Mouse (Mus musculus): ENCODE measurements around the gene Fn1. TPM values are rescaled to one million over a fixed set of nuclear protein-coding genes. Genes with fewer than 3 reads are reported as not detected.

Gene Fn1
- polyA plus RNA-seq, 1 experiment: 44.6 TPM

DNA sequence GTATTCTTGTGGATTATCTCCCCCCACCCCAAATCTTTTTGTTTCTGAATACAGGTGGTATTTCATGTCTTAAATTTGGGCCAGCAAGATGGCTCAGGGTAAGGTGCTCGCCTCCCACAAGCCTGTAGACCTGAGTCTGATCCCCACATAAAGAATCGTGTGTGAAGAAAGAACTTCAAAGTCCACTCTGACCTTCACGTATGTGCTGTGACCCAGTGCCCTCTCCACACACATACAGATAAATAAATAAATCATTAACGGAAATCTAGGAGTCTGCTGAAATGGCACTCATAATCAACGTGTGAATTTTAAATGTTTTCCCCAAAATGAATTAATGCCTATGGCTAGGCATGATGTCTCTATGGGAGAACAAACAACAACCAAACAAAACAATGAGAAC is 16.9 kb downstream of the Fn1 start:
- TF ChIP-seq CTCF (IDR thresholded peaks at IDR 0.05; ENCODE audit: extremely low read depth, insufficient read depth, low read length) (no peak), POLR2A (IDR thresholded peaks at IDR 0.05; ENCODE audit: extremely low read depth, insufficient read depth, low read length) (no peak)
- Histone ChIP-seq H3K27ac (ENCODE audit: insufficient read depth, low read length) (no peak overlapping the region), H3K4me1 (ENCODE audit: control insufficient read depth, insufficient read depth, low read length) (no peaks in the 10 kb centered on the region), H3K4me3 (ENCODE audit: insufficient read depth, low read length) (no peak overlapping the region)

DNA sequence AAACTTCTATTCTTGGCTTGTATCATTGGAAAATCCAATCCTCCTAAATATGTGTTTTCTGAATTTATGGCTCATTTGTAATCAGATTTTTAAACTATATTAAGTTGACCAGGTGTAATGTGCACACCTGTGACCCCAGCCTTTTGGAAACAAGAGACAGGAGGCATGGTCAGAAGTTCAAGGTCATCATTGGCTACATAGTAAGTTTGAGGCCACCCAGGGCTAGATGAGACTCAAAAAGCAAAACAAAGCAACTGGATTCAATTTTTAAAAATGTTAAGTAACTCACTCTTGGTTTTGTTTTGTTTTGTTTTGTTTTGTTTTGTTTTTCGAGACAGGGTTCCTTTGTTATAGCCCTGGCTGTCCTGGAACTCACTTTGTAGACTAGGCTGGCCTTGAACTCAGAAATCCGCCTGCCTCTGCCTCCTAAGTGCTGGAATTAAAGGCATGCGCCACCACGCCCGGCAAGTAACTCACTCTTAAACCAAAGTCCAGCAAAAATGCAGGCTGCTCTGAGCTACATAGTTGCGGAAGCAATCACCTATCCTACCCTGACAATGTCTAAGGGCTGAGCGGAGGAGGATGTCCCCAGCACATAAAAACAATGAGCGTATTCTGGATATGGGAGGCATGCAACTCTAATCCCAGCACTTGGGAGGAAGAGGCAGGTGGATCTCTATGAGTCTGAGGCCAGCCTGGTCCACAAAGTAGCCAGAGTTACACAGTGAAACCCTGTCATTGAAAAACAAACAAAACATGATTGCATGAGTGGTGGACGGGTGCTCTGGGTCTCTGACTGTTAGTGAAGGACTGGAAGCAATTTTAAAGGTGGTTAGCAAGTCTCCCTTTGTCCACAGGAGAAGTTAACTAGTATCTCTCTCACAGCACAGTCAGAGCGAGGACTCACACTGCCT is 17.6 kb downstream of the Fn1 start:
- TF ChIP-seq POLR2A (IDR thresholded peaks at IDR 0.05; ENCODE audit: extremely low read depth, insufficient read depth, low read length): no peak
- no peak for TF ChIP-seq CTCF (IDR thresholded peaks at IDR 0.05; ENCODE audit: extremely low read depth, insufficient read depth, low read length)
- no peak overlapping the region for H3K4me3 ChIP-seq (ENCODE audit: insufficient read depth, low read length)

DNA sequence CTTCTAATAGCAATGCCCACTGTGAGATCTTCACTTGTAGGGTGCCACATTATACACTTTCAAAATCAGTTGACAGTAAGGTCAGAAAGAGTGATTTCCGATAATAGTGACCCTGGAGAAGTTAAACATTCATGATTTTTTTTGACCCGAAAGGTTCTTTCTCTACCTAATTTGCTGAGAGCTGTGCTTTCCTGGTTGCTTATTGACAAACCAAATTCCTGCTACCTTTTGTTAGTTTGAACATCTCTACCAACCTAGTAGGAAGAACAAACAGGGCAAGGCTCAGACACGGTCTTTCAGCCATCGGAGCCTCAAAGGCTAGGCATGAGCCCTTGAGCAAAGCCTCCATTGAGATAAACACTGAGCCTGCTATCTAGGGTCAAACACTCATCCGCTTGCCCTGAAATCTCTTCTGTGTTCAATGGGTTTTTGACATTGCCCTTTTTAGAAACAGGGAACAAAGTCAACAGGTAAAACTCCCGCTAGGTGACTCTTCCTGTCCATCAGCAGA is 18.5 kb downstream of the Fn1 start:
- no peak for TF ChIP-seq POLR2A (IDR thresholded peaks at IDR 0.05; ENCODE audit: extremely low read depth, insufficient read depth, low read length)
- TF ChIP-seq CTCF (IDR thresholded peaks at IDR 0.05; ENCODE audit: extremely low read depth, insufficient read depth, low read length): no peak
- no peak overlapping the region for H3K27ac ChIP-seq (ENCODE audit: insufficient read depth, low read length)
- no peaks in the 10 kb centered on the region for H3K4me1 ChIP-seq (ENCODE audit: control insufficient read depth, insufficient read depth, low read length)
- H3K4me3 ChIP-seq (ENCODE audit: insufficient read depth, low read length): no peak overlapping the region

More for the DNA sequence above, 17.6 kb downstream of the Fn1 start:
- no peak overlapping the region for H3K27ac ChIP-seq (ENCODE audit: insufficient read depth, low read length)
- no peaks in the 10 kb centered on the region for H3K4me1 ChIP-seq (ENCODE audit: control insufficient read depth, insufficient read depth, low read length)

DNA sequence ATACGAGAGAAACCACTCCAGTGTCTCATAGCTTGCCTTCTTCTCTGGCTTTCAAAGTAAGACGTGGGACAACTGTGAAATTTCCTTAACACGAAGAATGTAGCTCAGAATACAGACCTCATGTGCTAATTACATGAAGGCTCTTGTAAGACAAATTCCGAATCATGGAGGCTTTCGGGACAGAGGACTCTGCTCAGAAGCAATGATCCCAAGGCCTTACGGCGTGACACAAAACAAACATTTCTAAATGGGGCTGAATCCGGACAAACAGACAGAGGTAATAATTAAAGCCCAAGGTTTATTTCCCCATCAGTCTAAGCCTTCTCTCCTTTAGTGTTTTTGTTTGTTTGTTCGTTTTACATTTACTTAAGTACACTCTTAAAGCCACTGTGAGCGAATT is 20.6 kb downstream of the Fn1 start:
- no peaks in the 10 kb centered on the region for H3K4me1 ChIP-seq (ENCODE audit: control insufficient read depth, insufficient read depth, low read length)
- no peak overlapping the region for H3K4me3 ChIP-seq (ENCODE audit: insufficient read depth, low read length)
- TF ChIP-seq CTCF (IDR thresholded peaks at IDR 0.05; ENCODE audit: extremely low read depth, insufficient read depth, low read length) (no peak), POLR2A (IDR thresholded peaks at IDR 0.05; ENCODE audit: extremely low read depth, insufficient read depth, low read length) (no peak)

DNA sequence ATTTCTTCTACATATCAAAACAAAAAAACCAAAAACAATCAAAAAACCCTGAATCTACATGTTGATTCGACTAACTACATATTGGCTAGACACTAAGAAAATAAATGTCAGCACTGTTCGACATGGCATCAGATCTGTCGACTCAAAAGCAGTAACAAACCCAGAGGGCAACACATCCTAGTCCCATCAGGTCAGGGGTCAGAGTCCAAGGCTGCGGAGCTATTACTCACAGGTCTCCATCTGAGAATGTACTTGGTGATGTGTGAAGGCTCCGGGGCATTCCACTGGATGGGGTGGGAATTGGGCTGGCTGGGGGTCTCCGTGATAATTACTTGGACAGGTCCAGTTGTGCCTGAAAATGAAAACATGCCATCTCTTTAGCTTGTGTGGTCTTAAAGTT is 21.2 kb downstream of the Fn1 start:
- Histone ChIP-seq H3K27ac (ENCODE audit: insufficient read depth, low read length) (no peak overlapping the region), H3K4me1 (ENCODE audit: control insufficient read depth, insufficient read depth, low read length) (no peaks in the 10 kb centered on the region), H3K4me3 (ENCODE audit: insufficient read depth, low read length) (no peak overlapping the region)
- TF ChIP-seq CTCF (IDR thresholded peaks at IDR 0.05; ENCODE audit: extremely low read depth, insufficient read depth, low read length): no peak
- no peak for TF ChIP-seq POLR2A (IDR thresholded peaks at IDR 0.05; ENCODE audit: extremely low read depth, insufficient read depth, low read length)

More for the DNA sequence above, 20.6 kb downstream of the Fn1 start:
- H3K27ac ChIP-seq (ENCODE audit: insufficient read depth, low read length): no peak overlapping the region

DNA sequence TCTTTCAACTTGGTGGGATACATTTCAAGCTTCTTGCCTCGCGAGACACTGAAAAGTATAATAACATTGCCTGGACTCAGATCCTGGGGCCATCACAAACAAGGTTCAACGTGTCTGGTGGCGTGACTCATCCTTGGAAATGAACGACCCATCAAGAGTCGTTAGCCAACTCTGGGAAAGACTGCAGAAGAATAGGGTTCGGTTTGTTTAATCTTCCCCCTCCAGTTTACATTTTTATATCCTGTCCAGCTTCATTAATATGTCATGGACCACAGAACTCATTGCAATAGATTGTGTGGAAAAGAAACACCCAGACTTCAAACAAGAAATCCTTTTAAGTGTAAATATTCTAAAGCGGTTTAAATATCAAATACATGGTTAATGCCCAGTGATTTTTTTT is 22.8 kb downstream of the Fn1 start:
- no peak overlapping the region for H3K27ac ChIP-seq (ENCODE audit: insufficient read depth, low read length)
- H3K4me3 ChIP-seq (ENCODE audit: insufficient read depth, low read length): no peak overlapping the region
- H3K4me1 ChIP-seq (ENCODE audit: control insufficient read depth, insufficient read depth, low read length): no peaks in the 10 kb centered on the region
- TF ChIP-seq POLR2A (IDR thresholded peaks at IDR 0.05; ENCODE audit: extremely low read depth, insufficient read depth, low read length) (no peak), CTCF (IDR thresholded peaks at IDR 0.05; ENCODE audit: extremely low read depth, insufficient read depth, low read length) (no peak)

DNA sequence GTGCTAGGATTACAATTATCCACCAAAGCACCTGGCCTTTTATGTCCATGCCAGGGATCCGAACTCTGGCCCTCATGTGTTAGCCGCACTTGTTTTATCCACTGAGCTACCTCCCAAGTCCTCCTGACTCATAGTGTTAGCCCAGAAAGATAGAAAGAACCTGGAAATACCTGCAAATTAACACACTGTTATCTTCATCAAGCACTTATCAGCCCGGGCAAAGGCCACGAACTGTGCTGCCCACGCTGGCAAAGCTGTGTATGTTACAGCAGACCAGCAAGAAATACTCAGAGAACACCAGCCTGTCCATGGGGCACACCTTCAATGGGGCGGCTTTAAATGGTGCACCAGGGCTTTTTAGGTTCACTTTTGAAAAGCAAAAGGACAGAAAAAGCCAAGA is 29.4 kb downstream of the Fn1 start:
- no peak overlapping the region for H3K4me3 ChIP-seq (ENCODE audit: insufficient read depth, low read length)
- H3K4me1 ChIP-seq (ENCODE audit: control insufficient read depth, insufficient read depth, low read length): no peaks in the 10 kb centered on the region

DNA sequence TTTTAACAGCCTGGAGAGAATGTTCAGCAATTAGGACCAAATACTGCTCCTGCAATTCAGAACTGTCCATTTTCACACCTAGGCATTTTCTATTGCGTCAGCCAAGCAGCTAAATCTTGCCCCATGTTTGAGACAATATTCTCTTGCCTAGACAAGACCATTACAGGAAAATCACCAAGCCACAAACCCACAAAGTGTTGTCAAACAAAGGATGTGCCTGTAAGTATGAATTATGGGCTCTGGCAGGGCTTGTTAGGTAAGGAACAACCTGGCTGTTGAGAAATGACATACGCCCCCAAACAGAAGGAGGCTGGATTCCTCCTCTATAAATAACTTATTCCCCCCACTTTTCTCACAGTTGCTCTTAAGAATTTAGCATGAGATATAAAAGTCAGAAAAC is 31.5 kb downstream of the Fn1 start:
- no peak overlapping the region for H3K4me3 ChIP-seq (ENCODE audit: insufficient read depth, low read length)
- H3K4me1 ChIP-seq (ENCODE audit: control insufficient read depth, insufficient read depth, low read length): no peaks in the 10 kb centered on the region
- no peak overlapping the region for H3K27ac ChIP-seq (ENCODE audit: insufficient read depth, low read length)
- TF ChIP-seq CTCF (IDR thresholded peaks at IDR 0.05; ENCODE audit: extremely low read depth, insufficient read depth, low read length) (no peak), POLR2A (IDR thresholded peaks at IDR 0.05; ENCODE audit: extremely low read depth, insufficient read depth, low read length) (no peak)

More for the DNA sequence above, 29.4 kb downstream of the Fn1 start:
- TF ChIP-seq CTCF (IDR thresholded peaks at IDR 0.05; ENCODE audit: extremely low read depth, insufficient read depth, low read length): no peak
- no peak for TF ChIP-seq POLR2A (IDR thresholded peaks at IDR 0.05; ENCODE audit: extremely low read depth, insufficient read depth, low read length)
- no peak overlapping the region for H3K27ac ChIP-seq (ENCODE audit: insufficient read depth, low read length)

DNA sequence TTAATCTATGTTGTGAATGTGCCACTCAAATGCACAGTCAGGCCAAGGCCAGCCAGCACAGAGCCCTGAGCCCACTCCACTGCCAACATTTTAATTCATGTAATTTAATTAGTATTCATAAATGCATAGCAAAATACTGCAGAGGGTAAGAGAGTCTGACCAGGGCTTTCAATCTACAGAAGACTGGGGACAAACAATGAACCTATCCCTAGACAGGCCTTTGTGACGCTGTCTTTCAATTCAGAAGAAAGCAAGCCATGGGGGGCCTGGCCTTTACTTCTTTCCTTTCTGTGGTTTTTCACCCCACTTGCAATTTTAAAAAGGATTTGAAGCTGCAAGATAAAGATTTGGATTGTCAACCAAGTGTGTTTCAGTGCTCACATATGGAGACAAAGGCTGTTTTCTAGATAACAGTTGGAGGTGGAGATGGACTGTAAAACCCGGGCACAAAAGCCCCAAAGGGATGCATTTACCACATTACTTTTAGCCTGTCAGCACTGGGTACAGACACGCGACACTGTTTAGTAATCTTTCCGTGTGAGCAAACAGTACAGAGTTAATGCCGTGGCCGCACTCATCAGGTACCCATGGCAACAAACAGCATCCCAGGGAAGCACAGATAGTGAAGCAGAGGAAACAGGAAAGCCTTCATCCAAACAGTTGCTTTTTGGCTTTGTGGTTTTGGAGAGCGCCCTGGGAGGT is 38.3 kb downstream of the Fn1 start:
- Histone ChIP-seq H3K4me1 (ENCODE audit: control insufficient read depth, insufficient read depth, low read length) (no peaks in the 10 kb centered on the region), H3K4me3 (ENCODE audit: insufficient read depth, low read length) (no peak overlapping the region), H3K27ac (ENCODE audit: insufficient read depth, low read length) (no peak overlapping the region)
- TF ChIP-seq POLR2A (IDR thresholded peaks at IDR 0.05; ENCODE audit: extremely low read depth, insufficient read depth, low read length): no peak
